Mouse (Mus musculus): Measurements from ENCODE around the gene Slc50a1.

The Slc50a1 gene

DNA sequence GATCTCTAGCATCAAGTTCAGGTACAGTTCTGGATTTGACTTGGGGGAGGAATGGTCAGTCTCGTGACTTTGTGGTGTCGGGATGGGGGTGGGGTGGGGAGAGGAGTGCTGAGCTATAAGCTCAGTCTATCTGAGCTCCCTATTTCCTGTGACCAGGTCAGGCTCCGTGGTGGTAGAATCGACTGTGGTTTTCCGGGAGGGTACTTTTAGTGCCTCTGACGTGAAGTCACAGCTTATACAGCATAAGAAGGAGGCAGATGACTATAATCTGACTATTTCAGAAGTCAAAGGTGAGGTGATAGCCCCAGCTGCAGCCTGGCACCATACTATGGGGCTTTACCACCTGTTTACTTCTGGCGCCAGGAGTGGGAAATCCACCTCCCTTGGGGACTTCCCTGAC, 39.0 kb downstream of the Slc50a1 start:
- DNase-seq (ENCODE audit: low spot score) = no peak

DNA sequence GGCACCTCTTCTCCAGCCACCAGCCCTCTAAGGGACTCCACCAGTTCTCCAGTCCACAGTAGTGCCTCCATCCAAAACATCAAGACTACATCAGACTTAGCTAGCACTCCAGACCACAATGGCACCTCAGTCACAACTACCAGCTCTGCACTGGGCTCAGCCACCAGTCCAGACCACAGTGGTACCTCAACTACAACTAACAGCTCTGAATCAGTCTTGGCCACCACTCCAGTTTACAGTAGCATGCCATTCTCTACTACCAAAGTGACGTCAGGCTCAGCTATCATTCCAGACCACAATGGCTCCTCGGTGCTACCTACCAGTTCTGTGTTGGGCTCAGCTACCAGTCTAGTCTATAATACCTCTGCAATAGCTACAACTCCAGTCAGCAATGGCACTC, 39.8 kb downstream of the Slc50a1 start:
- DNase-seq (ENCODE audit: low spot score) = no peak

DNA sequence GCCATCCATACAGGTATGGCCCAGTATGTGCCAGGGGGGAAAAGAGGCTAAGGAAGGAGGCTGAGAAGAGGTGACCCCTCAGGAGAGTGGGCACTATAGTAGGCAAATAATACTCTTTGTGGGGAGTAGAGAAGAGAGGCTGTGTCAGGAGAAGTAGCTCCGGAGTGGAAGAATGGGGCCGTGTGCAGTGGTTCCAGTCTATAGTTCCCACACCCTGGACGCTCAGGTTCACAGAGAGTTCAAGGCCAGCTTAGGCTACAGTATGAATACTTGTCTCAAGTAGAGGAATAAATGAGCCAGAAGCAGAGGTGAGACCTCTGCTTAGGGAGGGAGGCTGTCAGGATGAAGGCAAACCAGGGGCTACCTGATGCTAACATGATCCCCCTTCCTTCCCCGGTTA, 41.1 kb downstream of the Slc50a1 start:
- DNase-seq (ENCODE audit: low spot score) = no peak

DNA sequence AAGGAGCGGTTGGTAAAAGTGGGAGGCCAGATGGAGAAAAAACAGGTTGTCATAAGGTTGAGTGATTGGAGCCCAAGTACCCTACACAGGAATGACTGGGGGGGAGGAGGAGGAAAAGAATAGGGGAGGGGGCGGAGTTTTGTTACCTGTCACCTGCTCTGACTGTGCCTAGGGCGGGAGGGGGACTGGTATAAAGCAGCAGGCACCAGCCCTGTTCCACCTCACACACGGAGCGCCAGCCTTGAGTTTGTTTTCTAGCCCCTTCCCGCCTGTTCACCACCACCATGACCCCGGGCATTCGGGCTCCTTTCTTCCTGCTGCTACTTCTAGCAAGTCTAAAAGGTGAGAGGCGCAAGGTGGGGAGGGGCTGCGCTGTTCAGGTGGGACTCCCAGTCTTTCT, 41.5 kb downstream of the Slc50a1 start, which contains the start of gene Muc1:
Gene Muc1 (plus strand): TSS at position 222 of the 400 bp plus-strand sequence.
- no peak for DNase-seq (ENCODE audit: low spot score)

DNA sequence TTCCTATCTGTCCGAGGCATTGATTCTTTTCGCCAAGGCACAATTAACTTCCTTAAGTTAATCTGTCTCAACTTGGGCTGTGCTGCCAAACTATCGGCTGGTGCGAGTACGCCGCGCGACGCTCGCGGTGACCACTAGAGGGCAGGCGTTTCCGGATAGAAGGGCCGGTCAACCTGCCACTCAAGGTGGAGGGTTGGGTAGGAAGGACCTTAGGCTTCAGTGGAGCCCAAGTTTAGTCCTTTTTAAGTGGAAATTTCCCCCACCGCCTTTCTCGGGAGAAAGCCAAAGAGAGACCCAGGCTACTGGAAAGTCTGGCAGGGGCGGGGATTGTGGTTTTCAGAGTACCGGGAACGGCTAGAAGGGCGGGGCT, 42.2 kb downstream of the Slc50a1 start:
- peak; percentile 91 for DNase-seq (ENCODE audit: low spot score)

DNA sequence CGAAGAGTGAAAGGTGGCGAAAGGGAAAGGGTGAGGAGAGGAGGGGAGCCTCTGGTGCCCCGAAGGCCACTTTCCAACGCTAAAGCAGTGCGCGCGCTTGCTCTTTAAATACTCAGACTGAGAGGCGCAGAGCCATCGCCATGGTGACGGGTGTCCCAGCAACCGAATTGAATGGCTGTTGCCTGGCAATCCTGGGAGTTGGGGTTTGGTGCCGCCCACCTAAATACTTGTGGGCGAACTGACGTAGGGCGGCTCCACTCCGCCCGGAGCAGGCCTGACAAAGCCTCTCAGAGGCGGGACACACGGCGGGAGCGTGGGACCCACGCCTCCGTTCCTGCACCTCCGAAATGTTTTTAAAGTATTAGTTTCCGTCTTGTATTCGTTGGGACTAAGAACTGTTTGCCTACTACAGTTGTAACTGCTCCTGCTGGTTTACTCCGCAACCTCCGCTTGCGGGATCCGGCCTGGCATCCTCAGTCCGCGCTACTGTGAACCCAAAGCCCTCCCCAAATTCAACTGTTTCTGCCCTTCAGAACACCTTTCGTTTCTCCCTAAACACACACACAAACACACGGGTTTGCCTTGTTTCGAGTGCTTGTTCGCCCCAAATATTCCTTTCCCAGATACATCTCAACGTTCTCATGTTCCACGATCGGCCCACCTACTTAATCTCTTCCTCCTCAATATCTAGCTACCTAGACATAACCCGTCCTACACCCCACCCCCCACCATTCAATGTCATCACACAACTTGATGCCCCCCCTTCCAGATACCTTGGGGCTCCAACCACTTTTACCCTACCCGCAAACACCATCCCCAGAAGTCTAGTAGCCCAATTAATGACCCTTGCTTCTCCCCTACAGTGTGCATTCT, 42.8 kb downstream of the Slc50a1 start:
- peak; percentile 91 for DNase-seq (ENCODE audit: low spot score)

DNA sequence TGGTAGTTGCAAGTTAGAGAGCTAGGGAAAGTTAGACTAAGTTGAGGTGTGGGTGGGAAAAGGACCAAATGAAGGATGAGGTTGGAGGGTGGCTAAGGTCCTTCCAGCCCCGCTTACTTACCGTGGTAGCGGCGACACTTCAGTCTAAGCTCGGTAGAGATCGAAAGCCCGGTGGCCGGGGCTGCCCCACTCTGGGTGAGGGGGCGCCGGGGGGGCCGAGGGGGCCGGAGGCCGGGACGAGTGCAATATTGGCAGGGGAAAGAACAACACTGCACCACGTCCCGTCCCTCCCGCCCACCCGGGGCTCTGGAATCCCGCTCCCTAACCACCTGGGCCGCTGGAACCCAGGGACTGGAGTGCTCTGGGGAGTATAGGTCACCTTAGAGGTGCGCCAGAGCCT, 43.5 kb downstream of the Slc50a1 start, which contains the start of gene Mtx1:
Gene Mtx1 (minus strand): TSS at position 189 of the 400 bp plus-strand sequence.
- DNase-seq (ENCODE audit: low spot score) = no peak

DNA sequence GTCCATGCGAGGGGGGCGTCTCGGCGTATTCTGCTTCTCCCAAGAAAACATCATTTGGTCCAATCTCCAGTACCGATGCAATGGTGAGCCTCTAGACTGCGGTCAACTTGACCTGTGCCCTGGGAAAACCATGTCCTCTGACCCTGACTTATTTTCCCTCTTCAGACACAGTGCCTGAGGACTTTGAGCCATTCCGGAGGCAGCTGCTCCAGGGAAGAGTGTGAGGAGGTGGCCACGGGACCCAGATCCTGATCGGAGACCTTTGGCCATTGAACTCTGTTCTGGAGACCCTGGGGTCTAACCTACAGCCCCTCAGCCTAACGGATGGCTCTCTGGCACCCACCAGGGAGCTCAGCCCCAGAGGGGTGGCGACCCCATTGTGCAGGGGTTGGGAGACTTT, 44.0 kb downstream of the Slc50a1 start:
- no peak for DNase-seq (ENCODE audit: low spot score)

DNA sequence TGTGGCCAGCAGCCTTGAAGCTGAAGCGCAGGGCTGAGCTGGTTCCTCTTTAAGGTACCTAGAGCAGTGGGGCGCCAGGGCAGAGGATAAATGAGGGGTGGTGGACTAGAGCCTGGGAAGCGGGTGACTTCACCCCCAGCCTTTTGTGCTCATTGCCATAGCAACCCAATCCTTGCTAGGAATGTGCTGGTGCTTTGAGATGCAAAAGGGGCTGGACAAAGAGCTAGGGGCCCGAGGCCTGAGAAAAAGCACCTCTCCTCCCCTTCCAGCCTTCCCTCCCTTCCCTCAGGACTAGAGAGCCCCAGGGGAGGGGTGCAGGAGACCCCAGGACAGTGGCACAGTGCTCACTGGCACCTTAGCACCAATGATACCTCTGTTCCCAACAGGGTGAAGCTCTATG, 44.5 kb downstream of the Slc50a1 start:
- DNase-seq (ENCODE audit: low spot score) = no peak

DNA sequence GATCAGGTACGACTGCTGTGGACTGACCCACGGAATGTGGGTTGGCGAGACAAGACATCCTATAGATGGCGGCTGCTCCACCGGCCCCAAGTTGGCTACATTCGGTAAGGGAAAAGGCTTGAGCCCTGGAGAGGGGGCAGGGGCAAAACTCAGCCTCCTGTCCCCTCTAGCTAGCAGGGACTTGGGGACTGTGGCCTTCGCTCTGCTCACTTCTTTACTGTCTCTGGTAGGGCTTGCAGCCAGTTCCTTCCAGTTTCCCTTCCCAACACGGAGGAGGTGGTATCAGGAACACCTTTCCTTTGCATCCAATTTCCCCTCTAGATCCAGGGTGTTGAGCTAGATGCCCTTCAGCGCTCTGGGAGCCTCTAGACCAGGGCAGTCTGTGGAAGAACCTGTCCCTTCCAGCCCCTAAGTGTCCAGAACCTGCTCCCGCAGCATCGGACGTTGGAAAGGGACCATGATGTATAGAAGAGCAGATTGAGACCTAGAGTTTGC, 45.0 kb downstream of the Slc50a1 start:
- no peak for DNase-seq (ENCODE audit: low spot score)

DNA sequence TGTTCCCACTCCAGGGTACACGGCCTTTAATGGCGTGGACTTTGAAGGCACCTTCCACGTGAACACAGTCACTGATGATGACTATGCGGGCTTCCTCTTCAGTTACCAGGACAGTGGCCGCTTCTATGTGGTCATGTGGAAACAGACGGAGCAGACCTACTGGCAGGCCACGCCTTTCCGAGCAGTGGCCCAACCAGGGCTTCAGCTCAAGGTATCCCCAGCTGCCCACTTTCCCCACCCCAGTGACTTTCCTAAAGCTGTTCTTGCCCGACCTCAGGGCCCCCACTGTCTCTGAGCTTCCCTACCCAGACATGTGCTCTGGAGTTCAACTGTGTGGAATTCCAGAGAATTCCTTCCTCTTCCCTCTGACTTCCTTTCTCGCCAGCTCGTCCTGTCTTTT, 45.6 kb downstream of the Slc50a1 start:
- DNase-seq (ENCODE audit: low spot score) = no peak

DNA sequence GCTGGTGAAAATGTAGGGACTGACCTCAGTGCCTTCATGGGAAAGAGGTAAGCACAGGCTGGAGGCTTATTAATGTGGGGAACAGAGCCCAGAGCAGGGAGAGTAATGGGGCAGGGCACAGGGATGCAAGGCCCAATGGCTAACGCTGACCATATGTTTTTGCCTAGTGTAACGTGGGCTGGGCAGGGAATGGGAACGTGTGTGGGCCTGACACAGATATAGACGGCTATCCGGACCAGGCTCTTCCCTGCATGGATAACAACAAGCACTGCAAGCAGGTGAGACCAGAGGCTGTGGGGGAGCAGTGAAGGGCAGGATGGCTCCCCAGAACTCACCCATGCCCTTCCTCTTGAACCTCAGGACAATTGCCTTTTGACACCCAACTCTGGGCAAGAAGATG, 49.2 kb downstream of the Slc50a1 start:
- no peak for DNase-seq (ENCODE audit: low spot score)

DNA sequence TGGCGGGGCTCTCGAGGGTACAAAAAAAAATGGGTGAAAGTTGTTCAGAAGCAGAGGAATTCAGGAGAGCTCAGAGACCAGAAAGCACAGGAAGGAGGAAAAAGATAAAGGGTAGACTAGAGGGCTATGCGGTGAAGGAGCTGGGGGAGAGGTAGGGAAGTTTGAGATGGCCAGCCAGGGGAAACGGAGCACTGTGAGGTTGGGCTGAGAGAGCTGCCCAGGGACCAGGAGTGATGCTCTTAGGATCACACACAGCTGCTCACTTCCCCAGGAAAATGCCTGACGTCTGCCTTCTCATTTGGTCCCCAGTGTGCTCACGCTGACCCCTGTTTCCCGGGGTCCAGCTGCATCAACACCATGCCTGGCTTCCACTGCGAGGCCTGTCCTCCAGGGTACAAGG, 50.8 kb downstream of the Slc50a1 start:
- no peak for DNase-seq (ENCODE audit: low spot score)

DNA sequence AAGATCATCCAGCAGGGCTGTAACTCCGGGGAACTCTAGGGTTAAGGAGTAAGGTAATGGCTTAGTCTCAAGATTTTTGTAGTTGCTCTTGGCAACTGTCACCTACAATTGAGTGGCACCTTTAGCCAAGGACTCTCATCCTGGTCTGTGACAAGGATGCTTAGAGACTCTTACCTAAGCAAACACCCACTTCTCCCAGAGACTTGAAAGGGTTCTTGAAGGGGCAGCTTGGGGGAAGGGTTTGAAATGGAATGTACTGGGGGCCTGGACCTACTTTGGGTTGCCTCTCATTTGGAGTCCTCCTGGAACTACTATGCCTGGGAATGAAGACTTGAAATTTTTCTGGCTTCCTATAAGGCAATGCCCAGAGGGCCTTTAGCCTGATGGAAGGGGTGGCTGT, 52.1 kb downstream of the Slc50a1 start:
- no peak for DNase-seq (ENCODE audit: low spot score)
